Mouse (Mus musculus) T-helper 2 cell (primary cell): Measurements from ENCODE around the gene Prkab2.

Source experiments
- in situ Hi-C: fragments of 300-600 bp; cut with MboI, MseI; formaldehyde crosslinking; loops from one replicate; pipeline ENCODE4 v1.15.1; 2025; ENCODE audit warnings: high pct_unique_total_duplicates

The Prkab2 gene

DNA sequence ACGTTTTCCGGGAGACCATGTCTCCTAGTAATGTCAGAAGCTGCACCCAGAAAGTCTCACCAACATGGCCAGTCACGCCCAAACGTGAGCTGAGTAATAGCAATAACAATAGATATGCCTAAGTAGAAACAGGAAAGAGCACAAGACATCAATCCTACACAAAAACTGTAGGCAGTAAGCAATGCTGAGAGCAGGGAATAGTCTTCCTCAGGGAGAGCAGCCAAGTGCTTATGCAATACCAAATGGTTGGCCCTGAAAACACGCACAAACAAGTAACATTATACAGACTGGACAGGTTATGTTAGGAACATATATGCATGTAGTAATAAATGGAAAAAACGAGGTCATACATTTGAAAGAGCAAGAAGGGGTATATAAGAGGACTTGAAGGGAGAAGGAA is 8.5 kb upstream of the Prkab2 start:
- in situ Hi-C loops: no loop called here

DNA sequence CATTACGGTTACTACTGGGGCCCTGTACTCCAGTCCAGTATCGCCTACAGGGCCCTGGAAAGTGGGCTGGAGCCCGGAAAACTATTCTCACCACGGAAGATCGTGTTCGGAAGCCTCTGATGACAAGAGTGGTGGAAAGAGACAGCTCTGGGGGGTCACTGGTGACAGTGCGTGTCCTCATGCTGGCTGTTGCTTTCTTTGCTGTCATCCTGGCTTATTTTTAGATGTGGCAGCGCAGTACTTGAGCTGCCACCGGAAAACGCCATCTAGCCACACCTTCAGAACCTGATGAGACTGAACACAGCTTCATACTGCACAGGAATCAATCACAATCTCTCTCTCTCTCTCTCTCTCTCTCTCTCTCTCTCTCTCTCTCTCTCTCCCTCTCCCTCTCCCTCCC is 6.4 kb upstream of the Prkab2 start:
- in situ Hi-C loops: no loop called here

DNA sequence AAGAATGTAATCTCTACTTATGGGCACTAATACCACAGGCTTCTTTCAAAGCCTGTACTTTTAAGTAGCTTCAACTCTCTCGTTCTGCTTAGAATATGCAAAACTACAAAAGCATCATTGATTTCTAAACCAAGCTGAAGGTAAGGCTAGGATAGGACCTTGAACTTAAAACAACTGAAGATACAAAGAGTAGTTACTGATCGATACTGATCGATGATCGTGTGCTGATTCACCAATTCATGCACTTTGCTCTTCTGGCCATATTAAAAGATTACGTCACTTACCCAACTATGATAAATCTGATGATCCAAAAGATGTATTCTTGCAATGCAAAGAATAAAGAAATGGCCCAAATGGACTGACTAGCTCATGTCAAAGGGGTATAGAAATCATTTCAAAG is 4.2 kb upstream of the Prkab2 start:
- in situ Hi-C loops: no loop called here

DNA sequence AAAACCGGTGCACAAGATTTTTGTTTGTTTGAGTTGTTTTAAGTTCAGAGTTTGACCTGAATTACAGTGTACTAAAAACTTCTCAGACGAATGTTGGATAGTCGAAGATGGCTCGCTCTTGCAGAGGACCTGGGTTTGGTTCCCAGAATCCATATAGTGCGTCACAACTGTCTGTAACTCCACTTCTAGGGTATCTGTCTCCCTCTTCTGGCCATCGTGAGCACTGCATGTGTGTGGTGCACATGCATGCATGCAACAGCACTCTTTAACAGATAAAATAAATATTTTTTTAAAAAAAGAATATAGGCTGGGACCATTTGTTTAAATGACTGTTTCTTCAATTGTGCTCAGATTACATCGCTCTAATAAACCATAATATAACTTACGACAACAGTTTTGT is 3.1 kb upstream of the Prkab2 start:
- in situ Hi-C loops: no loop called here

DNA sequence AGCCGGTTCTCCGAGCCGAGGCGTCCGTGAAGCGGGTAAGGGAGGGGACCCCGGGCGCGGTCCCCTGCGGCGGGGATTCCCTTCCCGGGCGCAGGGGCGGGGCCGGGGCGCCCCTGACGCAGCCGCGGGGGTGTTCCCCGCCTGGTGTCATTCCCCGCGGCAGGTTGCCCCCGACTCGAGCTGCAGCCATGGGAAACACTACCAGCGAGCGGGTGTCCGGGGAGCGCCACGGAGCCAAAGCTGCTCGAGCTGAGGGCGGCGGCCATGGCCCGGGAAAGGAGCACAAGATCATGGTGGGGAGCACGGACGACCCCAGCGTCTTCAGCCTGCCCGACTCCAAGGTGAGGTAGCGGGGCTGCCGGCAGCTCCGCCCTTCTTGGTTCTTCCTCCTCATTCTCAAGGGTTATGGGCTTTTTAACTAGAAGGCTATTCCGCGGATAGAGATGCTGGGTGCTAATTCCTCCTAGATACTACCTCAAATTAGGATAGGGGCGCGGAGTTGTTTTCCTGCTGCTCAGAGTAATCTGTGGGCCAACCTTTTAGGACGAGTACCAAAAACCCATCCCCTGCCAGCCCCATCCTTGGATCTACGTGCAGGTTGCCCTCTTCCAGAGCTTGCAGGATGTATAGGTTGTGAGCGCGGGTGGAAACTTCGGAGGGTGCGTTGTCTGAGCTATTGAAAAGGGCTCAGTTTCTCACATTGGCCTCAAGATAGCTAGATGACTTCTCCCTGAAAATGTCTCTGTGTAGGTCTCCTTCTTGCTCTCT is 617 bp downstream of the Prkab2 start:
- in situ Hi-C loops: no loop called here

DNA sequence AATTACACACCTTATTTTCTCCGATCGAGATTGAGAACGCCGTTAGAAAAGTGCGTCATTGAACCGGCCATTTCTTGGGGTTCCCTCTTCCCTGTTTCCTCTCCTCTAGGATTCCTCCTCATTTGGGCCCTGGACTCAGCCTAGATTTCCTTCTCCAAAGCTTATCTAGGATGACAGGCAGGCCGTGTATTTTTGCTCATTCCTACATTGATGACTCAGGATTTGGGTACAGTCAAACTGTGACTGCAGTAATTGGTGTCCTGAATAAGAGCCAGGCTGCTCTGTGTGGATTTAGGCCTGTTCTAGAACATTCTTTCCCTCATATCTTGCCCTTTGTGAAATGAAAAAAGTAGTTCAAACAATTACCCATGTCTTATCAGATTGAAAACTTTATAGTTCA is 1.8 kb downstream of the Prkab2 start:
- in situ Hi-C loops: no loop called here

DNA sequence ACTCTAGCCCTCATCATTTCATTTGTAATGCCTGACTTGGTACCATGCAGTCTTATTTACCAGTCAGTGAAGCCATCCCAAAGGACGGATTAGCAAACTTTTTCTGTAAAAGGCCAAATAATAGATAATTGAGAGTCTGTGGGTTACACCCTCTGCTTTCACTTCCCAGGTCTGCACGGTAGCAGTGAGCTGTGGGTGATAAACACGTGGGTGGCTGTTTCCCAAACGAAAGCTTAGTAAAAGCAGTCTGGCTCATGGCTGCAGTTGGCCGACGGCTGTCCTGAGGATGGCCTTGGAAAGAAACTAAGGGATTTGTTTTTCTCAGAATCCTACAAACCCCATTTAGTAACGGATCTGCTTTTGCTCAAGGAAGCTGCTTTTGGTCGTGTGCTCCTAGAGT is 3.2 kb downstream of the Prkab2 start:
- in situ Hi-C loops: no loop called here

DNA sequence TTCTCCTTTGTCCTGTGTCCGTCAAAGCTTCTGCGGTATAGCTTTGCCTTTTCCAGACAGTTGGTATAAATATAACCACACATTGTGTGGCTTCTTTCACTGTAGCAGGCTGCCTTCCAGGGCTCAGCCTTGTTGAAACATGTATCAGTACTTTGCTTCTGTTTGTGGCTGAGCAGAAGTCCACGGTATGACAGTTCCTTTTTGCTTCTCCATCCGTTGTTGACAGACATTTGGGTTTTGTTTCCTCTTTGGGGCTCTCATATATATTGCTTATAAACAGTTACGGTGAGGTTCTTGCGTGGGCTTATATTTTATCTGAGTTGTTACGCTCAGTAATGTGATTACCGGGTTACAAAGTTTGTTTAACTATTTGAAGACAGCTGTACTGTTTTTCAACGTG is 7.5 kb downstream of the Prkab2 start:
- in situ Hi-C loops: no loop called here

DNA sequence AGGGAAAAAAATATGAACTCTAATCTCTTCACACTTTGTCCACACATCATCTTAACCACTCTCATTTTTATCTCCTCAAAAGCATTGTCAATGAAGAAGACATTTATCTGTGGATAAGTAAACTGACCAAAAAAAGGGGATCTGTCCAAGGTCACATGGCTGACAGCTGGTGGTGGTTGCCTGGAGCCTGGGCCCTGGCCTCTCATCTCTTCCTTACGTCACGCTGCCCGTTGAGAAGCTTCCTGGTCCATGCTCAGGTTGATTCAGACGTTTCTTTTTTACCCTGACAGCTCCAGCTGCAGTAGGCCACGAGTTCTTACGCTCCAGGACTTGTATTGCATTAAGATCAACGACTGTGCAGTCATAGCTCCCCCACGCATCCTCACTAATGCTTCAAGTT is 8.2 kb downstream of the Prkab2 start:
- in situ Hi-C loops: no loop called here

DNA sequence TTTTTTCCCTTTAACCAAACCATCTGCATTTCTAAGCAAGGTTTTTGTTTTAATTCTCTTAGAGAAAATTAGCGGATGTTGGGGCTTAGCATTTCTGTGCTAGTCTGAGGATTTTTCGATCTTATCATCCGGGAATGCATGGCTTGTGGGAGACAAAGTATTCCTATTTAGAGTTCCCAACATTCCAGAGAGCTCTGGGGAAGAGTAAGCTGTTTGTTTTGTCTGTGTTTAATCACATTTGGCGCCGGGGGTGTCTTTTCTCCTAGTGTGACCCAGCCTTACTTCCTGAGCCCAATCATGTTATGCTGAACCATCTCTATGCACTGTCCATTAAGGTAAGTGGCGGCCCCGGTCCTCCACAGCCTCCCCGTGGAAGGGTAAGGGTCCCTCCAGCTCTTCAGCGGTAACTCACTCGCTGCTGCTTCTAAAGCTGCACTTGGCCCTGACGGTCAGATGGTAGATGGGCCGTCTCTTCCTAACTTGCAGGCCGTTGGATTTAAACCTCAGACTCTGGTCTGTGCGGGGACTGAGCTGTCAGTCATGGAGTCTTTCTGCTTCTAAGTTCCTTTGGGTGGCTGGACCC is 9.2 kb downstream of the Prkab2 start:
- in situ Hi-C loops: no loop called here

DNA sequence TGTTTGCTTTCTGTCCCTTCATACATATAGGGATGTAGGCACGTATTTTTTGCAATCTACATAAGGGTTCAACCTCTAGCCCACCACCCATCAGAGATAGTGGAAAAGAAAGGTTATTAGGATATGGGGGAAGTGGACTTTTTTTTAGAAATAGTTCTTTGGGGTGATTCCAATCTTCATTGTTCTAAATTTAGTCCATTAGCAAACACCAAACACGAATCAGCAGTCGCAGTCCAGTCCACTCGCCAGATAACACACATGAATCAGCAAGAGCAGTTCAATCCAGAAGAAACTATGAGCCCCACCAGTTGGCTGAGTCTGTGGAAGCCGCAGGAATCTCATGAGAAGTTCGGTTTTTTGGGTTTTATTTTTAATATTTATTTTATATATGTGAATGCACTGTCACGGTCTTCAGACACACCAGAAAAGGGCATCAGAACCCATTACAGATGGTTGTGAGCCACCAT is 16.7 kb downstream of the Prkab2 start, which contains the start of gene Gm17651:
Gene Gm17651 (minus strand): TSS at position 51 of the 467 bp plus-strand sequence.
- in situ Hi-C loops: no loop called here

DNA sequence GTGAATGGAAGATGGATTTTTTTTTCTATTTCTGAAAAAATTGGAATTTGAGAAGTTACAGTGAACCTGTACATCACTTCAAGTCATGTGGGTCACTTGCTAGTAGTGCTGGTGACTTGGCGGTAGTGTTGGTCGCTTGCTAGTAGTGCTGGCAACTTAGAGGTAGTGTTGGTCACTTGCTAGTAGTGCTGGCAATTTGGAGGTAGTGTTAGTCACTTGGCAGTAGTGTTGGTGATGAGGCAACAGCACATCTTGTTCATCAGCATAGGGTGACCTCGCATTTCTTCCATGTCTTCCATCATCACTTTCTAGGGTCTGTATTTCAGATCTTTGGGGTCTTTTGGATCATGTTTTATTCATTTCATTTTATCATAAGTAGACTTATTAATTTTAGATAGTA is 18.1 kb downstream of the Prkab2 start:
- in situ Hi-C loops: no loop called here

DNA sequence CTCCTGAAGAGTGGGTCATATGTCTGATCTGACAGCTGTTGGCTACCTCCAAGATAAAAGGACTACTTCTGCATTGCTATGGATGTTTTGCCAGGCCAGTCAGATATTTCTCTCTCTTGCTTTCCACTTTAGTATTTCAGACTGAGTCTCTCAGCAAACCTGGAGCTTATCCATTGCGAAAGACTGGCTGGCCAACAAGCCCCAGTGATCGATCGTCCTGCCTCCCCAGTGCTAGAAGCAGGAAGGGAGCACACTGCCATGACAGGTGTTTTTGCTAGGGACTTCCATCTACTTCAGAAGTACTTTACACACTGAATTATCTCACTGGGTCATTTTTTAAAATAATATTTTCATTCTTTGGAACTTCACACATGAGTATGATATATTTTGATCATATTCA is 20.4 kb downstream of the Prkab2 start:
- in situ Hi-C loops: no loop called here

DNA sequence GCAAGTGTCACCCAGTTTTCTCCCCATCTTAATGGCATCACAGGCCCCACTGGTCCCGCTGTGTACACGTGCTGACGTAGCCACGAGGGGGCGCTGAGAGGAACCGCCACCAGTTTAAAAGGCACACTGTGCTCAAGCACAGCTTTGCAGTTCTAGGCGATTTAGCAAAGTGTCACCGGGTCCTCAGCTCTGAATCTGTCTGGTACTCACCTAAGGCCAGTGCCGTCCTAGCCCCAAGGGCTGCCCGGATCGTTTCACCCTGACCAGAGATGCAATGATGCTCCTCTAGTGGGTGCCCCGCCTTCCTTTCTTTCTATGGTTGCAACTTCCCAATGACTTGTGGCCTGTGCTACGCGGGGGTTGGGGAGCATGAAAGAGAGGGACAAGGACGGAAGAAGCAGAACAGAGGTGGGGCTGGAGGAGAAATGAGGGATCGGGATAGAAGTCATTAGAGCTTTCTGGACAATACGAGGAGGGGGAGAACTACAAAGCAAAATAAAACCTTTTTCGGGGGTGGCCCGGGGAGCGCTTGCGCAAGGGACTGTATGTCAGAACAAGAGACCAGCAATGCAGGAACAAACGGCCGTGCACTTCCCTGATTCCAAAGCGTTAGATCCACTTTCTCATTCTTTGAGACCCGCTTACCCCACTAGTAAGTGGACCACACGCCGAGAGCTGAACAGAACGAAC is 22.8 kb downstream of the Prkab2 start:
- in situ Hi-C loops: loop anchor here (5.0 kb wide), 1 partner anchor 202 kb away; no protein-coding TSS in a partner anchor

DNA sequence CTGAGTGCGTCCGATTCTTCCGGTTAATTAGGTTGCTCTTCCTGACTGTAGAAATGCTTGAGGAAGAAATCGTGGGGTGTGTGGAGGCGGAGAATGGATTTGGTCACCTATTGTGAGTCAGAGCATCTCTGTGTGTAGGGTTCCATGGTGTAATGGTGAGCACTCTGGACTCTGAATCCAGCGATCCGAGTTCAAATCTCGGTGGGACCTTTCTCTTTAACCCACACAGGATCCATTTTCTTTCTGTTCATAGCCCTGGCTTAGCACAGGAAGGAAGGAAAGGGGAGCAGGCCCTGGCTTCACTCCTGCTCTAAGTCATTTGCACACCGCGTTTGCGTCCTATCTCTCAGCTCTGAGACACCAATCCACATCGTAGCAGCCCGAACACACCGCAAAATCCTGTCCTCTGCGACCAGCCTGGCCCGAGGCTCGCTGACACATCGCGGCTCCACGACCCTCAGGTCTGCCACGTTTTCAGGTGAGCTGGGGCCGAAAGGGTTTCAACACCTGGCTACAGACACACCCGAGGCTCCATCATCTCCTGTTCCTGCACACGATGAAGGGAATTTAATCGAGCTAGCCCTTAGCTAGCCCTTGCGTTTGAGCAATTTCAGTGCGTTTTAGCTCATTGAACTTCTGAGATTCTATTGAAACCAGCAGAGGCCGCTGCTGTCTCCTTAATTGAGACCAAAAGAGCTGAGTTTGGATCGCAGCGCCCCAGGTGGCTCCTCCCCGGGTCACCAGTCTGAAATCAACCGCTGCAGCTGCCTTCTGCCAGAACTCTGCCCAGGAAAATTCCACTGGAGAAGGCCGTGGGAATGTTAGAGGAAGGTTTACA is 23.5 kb downstream of the Prkab2 start:
- in situ Hi-C loops: loop anchor here (5.0 kb wide), 1 partner anchor 201 kb away; no protein-coding TSS in a partner anchor

DNA sequence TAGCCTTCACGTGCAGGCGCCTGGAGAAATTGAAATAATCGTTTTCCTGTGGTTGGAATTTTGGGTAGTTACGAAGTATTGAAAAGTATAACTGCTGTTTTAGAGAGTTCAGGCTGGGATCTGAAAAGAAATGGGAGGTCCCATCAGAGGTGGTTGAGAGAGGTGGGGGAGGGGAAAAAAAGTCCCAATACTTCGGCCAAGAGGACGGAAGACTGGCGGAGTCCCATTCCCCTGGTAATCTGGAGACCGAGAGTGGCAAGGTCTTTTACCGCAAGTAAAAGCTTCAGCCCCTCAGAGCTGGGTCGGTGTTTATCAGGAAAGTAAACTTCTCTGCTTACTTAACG is 24.1 kb downstream of the Prkab2 start:
- in situ Hi-C loops: loop anchor here (5.0 kb wide), 1 partner anchor 200 kb away; no protein-coding TSS in a partner anchor

DNA sequence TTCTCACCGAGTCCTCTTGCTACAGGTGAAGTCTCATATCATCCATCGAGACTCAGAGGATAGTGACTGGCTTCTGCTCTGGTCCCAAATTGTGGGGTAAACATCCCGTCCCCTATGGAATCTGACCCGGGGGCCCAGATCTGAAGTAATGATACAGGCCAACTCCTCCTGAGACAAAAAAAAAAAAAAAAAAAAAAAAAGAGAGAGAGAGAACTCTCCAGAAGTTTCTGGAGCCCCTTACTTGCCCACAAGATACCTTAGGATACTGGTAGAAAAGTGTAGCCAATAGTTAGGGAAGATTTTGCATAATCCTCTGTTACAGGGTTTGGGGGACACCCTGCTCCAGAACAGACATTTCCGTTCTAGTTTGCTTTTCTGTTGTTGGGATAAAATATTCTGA is 24.6 kb downstream of the Prkab2 start:
- in situ Hi-C loops: loop anchor here (5.0 kb wide), 1 partner anchor 200 kb away; no protein-coding TSS in a partner anchor

DNA sequence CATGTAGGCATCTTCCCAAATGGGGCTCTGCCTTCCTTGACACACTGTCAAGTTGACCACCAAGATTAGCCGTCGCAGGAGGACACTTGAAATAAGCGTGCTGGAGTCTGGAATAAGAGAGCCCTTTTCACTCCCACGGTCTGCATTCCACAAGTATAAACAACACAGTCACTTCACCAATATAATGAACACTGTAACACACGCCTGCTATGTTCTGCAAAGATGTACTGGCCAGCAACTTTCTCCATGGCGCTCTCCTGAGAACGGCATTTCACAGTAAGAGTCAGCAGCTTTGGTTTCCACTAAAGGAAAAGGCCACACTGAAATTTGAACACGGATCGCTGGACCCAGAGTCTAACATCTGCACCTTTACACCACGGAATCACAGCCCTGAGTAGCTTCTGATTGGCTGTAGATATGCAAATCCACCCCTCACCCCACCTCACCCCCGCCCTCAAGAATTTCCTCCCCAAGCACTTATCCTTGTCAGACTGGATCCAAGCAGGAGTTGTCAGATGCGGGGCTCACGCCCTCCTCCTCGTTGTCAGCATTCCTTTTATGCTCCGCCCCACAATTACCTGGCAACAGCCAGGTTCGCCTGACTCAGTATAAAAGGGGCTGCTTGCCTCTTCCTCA is 25.7 kb downstream of the Prkab2 start:
- in situ Hi-C loops: loop anchor here (5.0 kb wide), 1 partner anchor 199 kb away; no protein-coding TSS in a partner anchor

DNA sequence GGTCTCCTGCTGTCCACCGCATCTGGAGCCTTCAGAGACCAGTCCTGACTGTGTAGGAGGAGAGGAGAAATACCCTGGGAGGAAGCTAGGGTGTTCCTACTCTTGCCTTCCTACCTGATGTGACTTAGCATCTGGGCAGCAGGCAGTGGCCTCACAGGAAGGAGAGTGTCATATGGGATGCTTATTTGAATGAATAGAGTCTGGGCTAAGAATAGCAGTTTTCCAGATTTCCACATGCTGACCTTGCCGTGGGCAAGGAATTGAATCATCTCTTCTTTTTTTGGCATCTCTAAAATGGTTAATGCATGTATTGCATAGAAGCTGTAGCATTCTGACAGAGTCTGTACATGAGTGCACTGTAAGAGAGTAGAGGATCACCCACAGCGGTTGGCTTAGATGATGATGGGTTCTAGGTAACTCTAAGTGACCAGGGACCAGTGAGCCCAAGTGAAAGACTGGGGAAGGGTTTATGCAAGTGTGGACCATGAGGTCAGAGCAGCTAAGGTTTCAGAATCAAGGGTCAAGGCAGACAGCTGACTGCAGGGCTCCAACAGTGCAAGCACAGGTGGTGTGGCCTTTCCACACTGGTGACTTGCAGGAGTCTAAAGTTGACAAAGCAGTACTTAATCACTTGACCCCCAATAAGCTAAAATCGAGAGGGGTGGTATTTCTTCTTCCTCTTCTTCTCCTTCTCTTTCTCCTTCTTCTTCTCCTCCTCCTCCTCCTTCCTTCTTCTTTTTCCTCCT is 28.6 kb downstream of the Prkab2 start:
- in situ Hi-C loops: no loop called here

DNA sequence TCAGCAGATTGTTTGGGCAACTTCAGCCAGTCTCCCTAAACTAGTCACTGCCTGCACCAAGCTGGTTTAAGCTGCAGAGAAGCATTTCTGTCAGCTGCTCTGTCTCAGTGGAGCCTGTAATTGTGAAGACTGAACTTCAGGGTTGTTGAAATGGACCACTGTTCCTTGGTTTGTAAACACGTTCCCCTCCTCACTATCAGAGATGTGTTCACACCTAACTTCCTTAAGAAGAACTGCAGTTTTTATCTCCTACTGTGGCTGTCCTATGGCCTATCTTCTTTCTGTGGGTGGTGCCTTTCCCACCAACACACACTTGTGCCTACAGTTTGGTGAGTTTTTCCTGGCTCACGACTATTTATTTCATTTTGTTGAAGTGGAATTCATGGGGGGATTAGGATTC is 31.3 kb downstream of the Prkab2 start:
- in situ Hi-C loops: no loop called here
